Mouse (Mus musculus): ENCODE measurements around the gene Ngb. TPM values are rescaled to one million over a fixed set of nuclear protein-coding genes. Genes with fewer than 3 reads are reported as not detected.
A peak's percentile ranks its signal among the peaks of the same experiment; 100 is the strongest.

The Ngb gene
- 0.18 and 0.35 TPM in 2 replicates for polyA plus RNA-seq (2015; fragmentation: Nextera tagmentation; extraction: Ambion mirVana)

DNA sequence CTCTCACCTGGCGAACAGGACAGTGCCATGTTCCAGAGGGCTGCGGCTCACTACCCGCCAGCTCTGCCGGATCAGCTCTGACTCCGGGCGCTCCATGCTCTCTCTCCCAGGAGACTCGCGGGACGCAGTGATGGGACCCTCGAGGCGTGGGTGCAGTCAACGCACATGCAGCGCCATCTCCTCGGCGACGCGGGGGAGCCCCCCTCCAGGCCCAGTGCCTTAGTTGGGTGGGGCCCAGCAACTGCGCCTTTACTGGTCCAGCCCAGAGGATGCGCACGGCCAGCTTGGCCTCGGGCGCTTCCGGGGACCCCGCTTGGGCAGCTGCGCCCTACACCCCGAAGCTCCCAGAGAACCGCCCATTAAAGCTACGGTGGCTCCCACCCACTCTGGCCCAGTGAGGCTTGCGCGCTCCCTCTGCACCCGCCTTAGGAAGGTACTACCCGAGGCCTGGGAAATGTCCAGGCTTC lies at the start of gene Ngb:
Gene Ngb, minus strand, starts transcription at position 375 of the 467 bp plus-strand sequence.
- DNase-seq (ENCODE audit: low spot score) = no peak

DNA sequence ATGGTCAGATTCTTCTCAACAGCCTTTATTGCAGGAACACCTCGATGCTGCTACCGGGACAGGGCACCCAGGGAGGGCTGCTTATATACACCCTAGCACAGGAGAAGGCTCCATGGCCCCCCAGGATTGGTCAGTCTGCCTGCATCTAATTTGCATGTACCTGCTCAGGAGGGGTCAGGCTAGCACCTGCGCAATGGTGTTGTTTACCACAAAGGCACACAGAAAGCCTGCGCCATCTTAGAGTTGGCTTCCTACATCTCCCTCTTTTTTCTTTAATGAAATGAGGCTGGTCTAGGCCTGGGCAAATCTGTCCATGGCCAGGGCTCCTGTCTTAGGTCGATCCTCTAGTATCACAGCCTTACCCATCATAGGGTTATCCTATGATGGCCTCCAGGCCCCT lies 47.1 kb upstream of the Ngb start:
- DNase-seq (ENCODE audit: low spot score) = no peak

DNA sequence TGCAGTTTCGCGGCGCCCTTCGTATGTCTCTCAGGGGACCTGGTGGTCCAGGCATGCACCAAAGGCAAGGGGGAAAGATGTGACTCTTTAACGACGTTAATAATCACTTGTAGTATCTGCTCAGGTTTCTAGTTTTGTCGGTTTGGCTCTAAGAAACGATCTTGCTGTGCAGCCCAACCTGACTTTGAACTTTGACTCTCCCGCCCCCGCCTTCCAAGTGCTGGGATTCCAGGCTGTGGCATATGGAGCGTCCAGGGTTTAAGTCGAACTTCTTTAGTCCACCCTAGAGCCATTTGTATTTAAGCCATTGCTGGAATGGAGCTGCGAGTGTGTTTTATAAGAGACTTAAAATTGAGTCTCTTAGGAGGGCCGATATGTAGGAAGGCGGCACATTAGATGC lies 45.8 kb upstream of the Ngb start:
- DNase-seq (ENCODE audit: low spot score) = no peak

DNA sequence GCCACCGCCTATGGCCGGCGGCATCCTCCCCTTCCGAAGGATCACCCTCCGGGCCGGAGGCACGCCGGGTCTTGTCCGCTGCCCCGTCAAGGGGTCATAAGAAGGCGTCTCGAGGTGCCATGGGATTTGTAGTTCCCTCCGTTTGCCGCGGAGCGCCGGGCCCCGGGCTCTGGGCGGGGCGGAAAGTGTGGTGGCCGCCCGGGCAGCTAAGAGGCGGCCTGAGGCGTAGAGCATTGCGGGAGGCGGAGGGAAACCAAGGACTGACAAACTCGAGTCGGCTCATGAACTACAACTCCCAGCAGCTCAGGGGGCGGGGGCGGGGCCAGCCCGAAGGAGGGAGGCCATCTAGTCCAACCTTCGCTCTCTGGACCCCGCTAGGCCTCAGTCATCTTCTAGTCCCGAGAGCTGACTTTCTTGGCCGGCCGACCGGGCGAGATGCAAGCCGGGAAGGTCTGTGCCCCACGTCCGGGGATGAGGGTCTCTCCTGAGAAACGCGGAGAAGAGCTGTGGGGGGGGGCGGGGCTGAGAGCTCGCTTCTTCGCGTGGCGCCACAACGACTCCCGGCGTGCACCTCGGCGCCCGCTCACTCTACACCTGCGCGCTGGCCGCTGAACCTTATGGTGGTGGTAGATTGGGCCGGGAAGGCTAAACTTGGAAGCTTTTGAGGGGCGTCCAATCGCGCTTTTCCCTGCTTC lies 45.2 kb upstream of the Ngb start, which contains the start of gene Pomt2:
Gene Pomt2, minus strand, starts transcription at position 574 of the 695 bp plus-strand sequence.
- DNase-seq (ENCODE audit: low spot score) = peak; percentile 92

DNA sequence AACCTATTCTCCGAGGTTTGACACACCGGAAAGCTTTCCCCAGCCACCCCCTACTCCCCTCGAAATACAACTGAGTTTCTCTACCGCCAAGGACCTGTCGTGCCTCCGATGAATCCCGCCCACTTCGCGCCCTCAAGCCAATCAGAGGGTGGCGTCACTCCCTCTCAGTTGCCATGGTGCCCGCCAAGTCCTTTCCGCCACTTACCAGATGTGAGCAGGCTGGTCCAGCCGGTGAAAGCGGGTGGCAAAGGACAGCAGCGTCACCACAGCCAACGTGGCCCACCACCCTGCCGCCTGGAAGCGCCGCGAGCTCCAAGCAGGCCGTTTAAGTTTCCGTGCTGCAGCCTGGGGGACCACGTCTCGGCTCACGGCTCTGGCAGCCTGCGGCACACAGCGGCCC lies 44.6 kb upstream of the Ngb start, which contains the start of gene Gstz1:
Gene Gstz1, plus strand, starts transcription at position 200 of the 400 bp plus-strand sequence.
- DNase-seq (ENCODE audit: low spot score) = peak; percentile 89

DNA sequence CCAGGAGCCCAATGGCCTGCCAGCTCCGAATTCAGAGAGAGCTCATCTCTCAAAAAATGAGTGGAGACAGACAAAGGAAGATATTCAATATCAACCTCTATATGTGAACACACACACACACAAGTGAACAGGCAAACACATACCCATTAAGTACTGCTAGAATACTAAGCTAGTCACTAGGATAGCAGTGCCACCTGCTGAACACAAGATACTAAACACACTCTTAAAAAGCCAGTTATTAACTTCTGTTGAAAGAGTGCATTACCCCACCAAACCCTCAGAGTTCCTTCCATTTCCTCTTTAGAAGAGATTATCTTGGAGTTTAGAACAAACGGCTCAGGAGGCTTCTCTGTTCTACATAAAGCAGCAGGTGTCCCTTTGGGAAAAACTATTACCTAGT lies 39.8 kb upstream of the Ngb start:
- DNase-seq (ENCODE audit: low spot score) = no peak

DNA sequence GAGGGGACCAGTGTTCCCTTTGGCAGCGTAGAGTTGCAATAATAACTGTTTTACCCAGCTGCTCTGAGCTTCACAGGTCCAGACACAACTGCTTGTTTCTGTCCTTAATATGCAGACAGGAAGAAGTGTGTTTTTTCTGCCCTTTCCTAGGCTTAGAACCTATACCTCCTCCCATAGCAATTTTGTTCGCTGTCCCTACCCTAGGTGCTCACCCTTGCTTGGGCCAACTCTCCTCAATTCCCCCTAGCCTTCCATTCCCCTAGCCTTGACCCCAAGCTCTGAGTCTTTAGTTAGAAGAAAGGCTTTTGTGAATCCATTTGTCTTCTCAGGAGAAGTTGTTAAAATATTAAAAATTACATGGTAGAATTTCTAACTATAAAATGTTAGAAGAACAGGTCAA lies 36.4 kb upstream of the Ngb start:
- DNase-seq (ENCODE audit: low spot score) = no peak

DNA sequence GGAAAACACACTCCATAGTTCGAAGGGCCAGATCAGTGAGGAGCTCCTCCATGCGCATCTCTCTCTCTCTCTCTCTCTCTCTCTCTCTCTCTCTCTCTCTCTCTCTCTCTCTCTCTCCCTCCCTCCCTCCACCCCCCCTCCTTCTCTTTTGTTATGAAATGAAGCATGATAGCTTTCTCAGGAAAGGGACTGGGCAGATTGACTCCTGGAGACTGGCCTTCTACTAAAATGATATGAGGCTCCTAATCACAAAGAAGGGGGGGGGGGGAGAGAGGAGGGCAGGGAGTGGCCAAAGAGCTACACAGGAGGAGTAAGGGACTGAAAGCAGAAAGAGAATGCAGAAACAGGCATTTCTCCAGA lies 36.0 kb upstream of the Ngb start:
- no peak for DNase-seq (ENCODE audit: low spot score)

DNA sequence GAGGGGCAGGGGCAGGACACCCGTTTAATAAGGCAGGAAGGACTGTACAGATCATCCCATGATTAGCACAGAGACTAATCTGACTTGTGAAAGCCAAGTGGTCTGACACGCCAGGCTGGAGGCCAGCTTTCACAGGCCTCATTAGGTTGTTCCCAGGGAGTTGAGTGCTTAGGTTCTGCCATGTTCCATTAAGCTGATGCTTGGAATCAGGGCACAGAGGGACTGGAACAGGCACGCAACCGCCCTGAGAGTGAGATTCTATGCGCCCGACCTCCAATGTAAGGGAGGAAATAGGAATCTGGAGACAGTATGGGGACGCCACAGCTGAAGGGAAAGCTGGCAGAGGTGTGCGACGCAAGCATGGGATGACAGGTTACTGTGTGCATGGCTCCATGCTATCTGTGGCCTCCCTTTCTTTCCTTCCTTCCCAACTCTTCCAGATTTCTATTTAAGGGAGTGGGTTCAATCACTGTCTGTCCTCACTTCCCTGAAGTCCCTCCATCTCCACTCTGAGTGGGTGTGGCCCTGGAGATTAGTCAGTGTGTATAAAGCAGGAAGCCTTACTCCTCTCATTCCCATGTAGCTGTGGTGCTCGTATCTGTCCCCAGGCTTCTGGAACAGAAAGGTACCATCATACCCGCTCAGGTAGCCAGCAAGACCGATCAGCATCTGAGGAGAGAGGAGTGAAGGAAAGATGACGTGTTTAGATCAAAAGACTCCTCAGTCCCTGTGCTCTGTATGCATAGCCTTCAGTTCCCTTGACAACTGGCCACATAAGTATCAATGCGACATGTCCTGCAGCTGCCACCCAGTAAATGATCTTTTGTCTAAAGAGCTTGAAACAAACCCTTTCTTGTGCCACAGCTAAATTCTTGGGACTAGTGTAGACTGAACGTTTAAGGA lies 35.4 kb upstream of the Ngb start:
- DNase-seq (ENCODE audit: low spot score) = no peak

DNA sequence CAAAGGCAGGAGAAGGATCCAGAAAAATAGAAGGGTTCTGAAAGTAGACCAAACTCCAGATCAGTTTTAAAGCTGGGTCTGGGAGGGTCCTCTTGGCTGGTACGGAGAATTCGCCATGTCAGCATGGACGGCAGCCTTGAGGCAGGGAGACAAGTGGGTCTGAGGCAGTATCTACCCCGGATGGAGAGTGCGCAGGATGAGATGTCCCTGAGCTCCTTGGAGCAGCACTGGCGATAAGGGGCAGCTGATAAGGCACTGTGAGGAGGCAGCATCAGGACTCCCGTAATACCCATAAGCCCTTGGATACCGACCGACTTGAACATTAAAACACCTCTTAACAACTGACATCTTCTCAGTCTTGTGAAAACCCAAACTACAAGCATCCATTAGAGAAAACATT lies 30.4 kb upstream of the Ngb start:
- no peak for DNase-seq (ENCODE audit: low spot score)

DNA sequence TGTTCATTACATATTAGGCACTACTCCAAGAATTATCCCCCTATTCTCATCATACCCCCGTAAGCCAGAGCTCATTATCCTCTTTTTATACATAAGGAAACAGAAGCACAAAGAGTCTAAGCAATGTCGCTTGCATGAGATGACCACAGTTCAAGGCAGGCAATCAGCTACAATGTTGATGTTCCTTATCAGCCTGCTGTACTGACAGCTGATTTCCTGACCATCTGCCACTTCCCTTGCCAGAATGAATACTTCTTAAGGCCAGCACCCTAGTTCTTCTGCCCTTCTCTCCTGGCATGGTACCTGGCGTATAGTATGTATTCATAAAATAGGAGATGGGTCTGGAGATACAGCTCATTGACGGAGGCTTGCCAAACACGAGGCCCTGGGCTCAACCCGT lies 29.9 kb upstream of the Ngb start:
- DNase-seq (ENCODE audit: low spot score) = no peak

DNA sequence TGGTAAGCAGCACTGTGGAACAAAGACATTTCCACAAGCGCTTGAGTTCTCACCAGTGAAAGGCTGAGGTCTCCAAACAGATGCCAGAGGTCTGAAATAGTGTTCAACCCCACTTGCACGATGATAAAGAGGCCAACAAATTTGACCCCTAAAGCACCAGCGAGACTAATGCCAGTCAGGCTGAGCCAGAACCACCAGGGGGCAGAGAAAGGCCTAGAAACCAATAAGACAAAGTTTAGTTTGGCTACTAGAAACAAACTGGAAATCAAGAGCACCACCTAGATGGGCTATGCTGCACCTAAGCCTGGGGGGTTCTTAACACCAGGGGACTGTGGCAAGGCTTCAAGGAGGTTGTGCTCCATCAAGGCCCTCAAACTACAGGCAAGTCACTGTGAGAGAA lies 29.3 kb upstream of the Ngb start:
- DNase-seq (ENCODE audit: low spot score) = peak; percentile 42

DNA sequence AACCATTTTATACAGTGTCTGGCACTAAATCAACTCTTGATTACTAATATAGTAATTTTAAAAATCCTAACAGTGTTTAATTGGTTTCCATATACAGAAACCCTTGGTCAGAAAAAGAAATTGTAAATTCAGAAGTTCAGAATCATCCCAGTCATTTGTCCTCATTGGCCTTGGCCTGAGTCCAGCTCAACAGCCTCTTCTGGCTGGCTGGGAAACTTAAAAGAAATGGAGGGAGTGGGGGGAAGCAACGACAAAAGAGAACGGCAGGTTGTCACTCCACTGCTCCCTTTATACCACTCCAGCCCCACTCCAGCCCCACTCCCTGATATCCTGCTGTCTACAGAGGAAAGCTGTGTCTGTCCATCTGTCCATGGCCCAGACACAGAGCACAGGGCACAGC lies 28.8 kb upstream of the Ngb start:
- DNase-seq (ENCODE audit: low spot score) = no peak

DNA sequence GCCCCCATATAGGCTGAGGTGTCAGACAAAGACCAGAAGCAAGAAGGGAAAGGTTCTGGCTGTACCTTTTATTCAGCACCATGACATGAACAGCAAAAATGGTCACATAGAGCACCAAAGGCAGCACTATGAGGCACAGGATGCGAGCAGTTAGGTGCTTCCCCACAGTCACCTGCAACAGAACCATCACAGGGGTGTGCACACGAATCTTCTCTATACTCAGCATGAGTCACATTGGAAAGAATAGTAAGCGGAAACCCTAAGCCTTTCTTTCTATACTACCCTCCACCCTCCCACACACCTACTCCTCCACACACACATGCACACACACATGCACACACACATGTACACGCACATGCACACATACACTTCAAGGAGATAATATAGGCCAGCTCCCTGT lies 27.9 kb upstream of the Ngb start:
- DNase-seq (ENCODE audit: low spot score) = no peak

DNA sequence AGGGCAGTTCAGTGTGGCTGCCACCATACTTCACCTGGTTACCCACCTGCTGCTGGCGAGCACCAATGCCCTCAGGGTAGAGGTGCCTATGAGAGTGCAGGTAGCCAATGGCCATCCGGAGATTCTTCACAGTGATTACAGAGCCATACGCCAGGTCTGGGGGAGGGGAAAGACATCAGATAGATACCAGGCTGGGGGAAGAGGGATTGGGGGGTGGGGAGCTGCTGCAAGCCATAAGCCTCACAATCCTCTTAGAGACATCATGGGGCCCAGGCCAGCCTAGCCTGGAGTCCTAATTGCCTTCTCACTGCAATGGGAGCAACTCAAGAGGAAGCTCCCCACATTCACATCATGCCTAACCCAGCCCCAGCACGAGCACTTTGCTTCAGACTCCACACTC lies 24.9 kb upstream of the Ngb start:
- DNase-seq (ENCODE audit: low spot score) = no peak

DNA sequence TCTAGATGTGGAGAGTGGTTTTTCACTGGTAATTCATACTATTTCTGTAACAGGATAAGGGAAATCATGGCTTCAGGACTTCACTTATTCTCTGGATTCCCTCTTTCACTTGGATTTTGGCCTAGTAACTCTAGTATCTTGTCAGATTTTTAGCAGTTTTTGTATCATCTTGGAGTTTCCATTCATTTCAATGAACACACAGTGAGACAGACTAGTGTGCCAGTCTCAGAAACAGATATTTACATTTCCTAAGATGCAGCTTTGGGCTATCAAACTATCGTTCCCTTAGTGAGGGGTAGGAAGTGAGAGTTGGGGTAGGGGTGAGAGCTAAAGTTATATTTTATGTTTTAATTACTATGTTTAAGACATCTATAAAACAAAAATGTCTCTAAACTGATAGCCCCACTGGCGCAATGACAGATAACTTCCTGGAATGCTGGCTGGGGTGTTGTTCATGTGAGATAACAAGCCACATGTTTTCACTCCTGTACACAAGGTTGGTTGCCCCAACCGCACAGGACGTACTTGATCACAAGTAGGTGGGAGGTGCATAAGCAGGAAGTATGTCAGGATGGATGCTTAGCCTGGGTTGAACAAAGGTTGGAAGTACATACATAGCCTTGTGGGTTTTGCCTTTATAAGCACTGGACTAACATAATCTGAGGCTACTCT lies 19.7 kb upstream of the Ngb start:
- no peak for DNase-seq (ENCODE audit: low spot score)

DNA sequence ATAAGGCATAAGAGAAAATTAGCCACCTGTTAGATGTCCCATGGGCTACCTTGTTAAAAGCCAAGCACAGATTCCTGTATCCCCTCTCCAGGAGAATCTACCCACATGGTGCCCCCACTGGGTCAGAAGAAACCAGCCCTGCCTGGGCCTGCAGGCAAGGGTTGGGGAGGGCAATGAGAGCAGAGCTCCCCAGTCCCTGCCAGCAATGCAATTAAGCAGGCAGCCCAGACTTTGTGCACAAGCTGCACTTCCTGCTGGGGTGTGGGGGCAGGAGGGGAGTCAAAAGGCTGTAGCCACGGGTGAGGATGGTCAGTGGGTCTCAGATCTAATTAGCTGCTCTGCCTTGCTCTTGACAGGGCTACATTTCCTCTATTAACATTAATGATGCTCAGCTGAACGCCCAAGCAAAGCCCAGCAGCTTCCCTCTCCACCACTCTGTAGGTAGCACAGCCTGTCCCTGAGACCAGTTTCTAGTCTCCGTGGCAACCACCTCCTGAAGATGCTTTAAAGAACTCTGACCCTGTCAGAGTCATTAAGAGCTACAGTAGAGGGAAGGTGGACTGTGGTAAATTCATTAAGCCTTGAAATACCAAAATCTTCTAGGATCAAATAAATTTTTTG lies 5.1 kb upstream of the Ngb start:
- no peak for DNase-seq (ENCODE audit: low spot score)

DNA sequence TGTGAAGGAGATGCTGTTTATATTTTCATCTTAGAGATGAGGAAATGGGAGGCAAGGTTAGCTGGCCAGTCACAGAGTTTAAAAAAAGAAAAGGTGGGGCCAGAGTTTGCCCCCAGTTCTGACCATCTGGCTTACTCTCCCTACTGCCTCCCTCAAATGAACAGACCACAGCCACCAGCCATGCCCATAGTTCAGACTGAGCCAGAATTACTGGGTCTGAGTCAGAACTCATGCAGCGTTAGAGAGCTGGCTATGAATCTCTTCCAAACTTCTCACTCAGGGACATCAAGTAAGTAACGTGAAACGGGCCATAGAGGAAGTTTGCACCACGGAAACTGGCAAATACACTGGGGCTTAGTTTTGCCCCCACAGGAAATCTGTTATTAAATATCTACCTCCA lies 2.5 kb upstream of the Ngb start:
- DNase-seq (ENCODE audit: low spot score) = no peak

DNA sequence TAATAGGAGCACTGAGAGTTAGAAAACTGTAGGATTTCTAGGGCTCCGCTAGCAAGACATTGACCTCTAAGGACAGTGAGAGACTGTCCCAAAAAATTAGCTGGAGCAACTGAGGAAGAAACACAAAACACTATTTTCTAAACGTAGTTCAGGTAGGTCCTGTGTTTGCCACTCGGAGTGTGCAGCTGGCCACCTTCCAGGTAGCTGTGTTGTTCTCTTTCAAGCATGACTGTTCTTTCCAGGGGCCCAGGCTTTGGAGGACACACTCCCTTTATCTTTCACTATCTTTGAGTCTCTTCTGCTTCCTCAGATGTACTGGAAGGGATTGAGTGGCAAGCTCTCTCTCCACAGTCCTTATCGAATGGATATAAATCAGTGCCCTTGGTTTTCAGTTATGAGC lies 1.1 kb upstream of the Ngb start:
- no peak for DNase-seq (ENCODE audit: low spot score)

DNA sequence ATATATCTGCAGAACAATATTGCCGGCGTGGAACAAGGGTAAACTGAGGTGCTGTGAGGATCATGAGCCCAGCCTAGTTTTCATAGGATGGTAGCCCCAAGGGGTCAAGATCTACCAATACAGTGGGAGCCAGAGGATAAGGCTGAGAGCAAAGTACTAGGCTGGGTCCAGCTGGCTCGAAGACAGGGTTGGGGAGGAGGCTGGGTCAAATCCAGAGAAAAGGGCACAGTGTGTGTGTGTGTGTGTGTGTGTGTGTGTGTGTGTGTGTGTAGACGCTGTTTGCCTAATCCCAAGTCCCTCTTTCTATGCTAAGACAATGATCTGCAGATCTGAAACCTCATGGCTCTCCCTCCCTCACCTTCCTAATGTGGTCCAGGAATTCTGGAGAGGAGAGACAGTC lies 2.0 kb downstream of the Ngb start:
- no peak for DNase-seq (ENCODE audit: low spot score)

DNA sequence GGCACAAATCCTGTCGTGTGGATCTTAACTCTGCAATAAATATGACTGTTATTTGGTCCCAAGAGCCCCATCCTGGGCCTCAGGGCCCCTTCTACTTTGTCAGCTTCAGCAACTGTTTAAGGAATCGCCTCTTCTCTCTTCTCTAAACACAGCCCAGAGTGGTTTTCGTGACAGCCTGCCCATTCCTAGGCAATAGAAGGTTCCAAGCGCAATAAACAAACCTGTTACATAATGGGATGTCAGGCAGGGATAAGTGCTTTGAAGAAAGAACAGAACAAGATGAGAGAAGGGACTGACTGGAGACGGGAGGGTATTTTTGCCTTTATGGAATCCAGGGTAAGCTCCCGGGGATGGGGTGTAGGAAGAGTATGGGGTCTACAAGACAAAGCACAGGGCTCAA lies 8.7 kb downstream of the Ngb start:
- no peak for DNase-seq (ENCODE audit: low spot score)

DNA sequence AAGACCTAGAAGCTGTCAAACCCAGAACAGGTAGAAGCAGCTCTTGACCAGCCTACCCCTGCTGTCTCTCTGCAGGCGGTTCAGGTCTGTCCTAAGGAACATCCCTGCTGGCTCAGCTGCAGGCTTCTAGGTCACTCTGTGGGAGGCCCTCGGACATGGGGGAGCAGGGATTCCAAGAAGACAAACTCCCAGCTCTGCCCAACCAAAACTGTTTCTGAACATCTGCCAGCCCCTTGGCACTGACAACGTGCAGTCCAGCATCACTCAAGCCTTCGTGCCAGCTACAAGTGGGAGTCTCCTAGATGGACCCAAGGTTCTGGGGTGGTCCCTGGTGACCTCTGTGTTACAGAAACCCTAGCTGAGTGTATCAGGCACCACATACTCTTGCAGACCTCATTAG lies 9.1 kb downstream of the Ngb start:
- DNase-seq (ENCODE audit: low spot score) = no peak
